Mouse (Mus musculus) erythroblast, embryonic 14.5 days (primary cell): Measurements from ENCODE around the gene Scd4. TPM values are rescaled to one million over a fixed set of nuclear protein-coding genes. Genes with fewer than 3 reads are reported as not detected.

ENCODE experiments used
- H3K27me3 ChIP-seq: 2 replicates; pipeline ENCODE4 v1.6.1; 2012; ENCODE audit warnings: inconsistent platforms; ENCODE audit not compliant: control insufficient read depth
- H3K36me3 ChIP-seq: 2 replicates; pipeline ENCODE4 v1.6.1; 2012; ENCODE audit warnings: mild to moderate bottlenecking, inconsistent platforms; ENCODE audit not compliant: control insufficient read depth
- H3K4me1 ChIP-seq: 2 replicates; pipeline ENCODE4 v1.6.1; 2012; ENCODE audit warnings: inconsistent platforms; ENCODE audit not compliant: control insufficient read depth
- H3K4me3 ChIP-seq: replicated peaks from 2 replicates; pipeline ENCODE3; 2012; ENCODE audit warnings: moderate library complexity, mild to moderate bottlenecking, inconsistent platforms
- H3K9me3 ChIP-seq: 2 replicates; pipeline ENCODE4 v1.6.1; 2012; ENCODE audit warnings: low read length, inconsistent platforms, mixed read lengths; ENCODE audit not compliant: control insufficient read depth
- GATA1 ChIP-seq: IDR thresholded peaks from 2 replicates; pipeline ENCODE4 v1.6.1; 2012; ENCODE audit warnings: low read length, inconsistent platforms, mixed read lengths
- TAL1 ChIP-seq: IDR thresholded peaks from 3 replicates; pipeline ENCODE4 v1.6.1; 2012; ENCODE audit warnings: low read length, inconsistent platforms, mixed read lengths
- polyA plus RNA-seq: library from polyadenylated mRNA; stranded (reverse); fragments of >175 nt; gene quantifications from 2 replicates; pipeline ENCODE4 v1.2.3, GENCODE M21; 2012

The Scd4 gene
- polyA plus RNA-seq, 1 experiment: not detected

- H3K9me3 ChIP-seq: no peaks in the 10 kb centered on the region
- peaks cover 28% of the 10 kb centered on the region for H3K36me3 ChIP-seq
- no peak for TF ChIP-seq GATA1
- peaks cover 26% of the 10 kb centered on the region for H3K4me1 ChIP-seq
- no peak overlapping the region for H3K4me3 ChIP-seq
- H3K27me3 ChIP-seq: no peaks in the 10 kb centered on the region
Observed at GRCm38 (mm10) chr19:44311306-44312006, 21.4 kb upstream of the Scd4 start.

- no peak overlapping the region for H3K4me3 ChIP-seq
- TF ChIP-seq GATA1 (no peak), TAL1 (no peak)
- H3K4me1 ChIP-seq: peaks cover 27% of the 10 kb centered on the region
- no peaks in the 10 kb centered on the region for H3K9me3 ChIP-seq
- peaks cover 23% of the 10 kb centered on the region for H3K36me3 ChIP-seq
- no peaks in the 10 kb centered on the region for H3K27me3 ChIP-seq
Observed at GRCm38 (mm10) chr19:44312007-44312360, 20.9 kb upstream of the Scd4 start.

- no peak for TF ChIP-seq GATA1
- no peak for TF ChIP-seq TAL1
Observed at GRCm38 (mm10) chr19:44313066-44313465, 19.8 kb upstream of the Scd4 start.

GRCm38 (mm10) chr19:44314327-44314759 lies 18.5 kb upstream of the Scd4 start:
- no peak for TF ChIP-seq TAL1
- no peak for TF ChIP-seq GATA1
- Histone ChIP-seq H3K36me3 (peaks cover 2% of the 10 kb centered on the region), H3K9me3 (peaks cover 4% of the 10 kb centered on the region; the same call in 1 of the 2 replicates), H3K4me3 (peak overlapping the region; percentile 59), H3K27me3 (no peaks in the 10 kb centered on the region), H3K4me1 (peaks cover 28% of the 10 kb centered on the region)

More at GRCm38 (mm10) chr19:44313066-44313465, 19.8 kb upstream of the Scd4 start:
- Histone ChIP-seq H3K27me3 (no peaks in the 10 kb centered on the region), H3K4me1 (peaks cover 28% of the 10 kb centered on the region), H3K9me3 (no peaks in the 10 kb centered on the region), H3K36me3 (peaks cover 12% of the 10 kb centered on the region), H3K4me3 (no peak overlapping the region)

GRCm38 (mm10) chr19:44314871-44315414 lies 17.9 kb upstream of the Scd4 start:
- Histone ChIP-seq H3K4me1 (peaks cover 28% of the 10 kb centered on the region), H3K27me3 (no peaks in the 10 kb centered on the region), H3K36me3 (no peaks in the 10 kb centered on the region; the same call in 1 of the 2 replicates), H3K4me3 (peak overlapping the region; percentile 59), H3K9me3 (peaks cover 4% of the 10 kb centered on the region; the same call in 1 of the 2 replicates)
- TF ChIP-seq GATA1 (no peak), TAL1 (no peak)

- Histone ChIP-seq H3K27me3 (no peaks in the 10 kb centered on the region), H3K4me1 (peaks cover 18% of the 10 kb centered on the region), H3K36me3 (no peaks in the 10 kb centered on the region), H3K4me3 (no peak overlapping the region), H3K9me3 (peaks cover 4% of the 10 kb centered on the region; the same call in 1 of the 2 replicates)
- no peak for TF ChIP-seq GATA1
- no peak for TF ChIP-seq TAL1
Observed at GRCm38 (mm10) chr19:44316752-44317315, 16.1 kb upstream of the Scd4 start.

- peaks cover 15% of the 10 kb centered on the region for H3K4me1 ChIP-seq
- no peaks in the 10 kb centered on the region for H3K36me3 ChIP-seq
- TF ChIP-seq TAL1 (no peak), GATA1 (no peak)
- H3K9me3 ChIP-seq: peaks cover 4% of the 10 kb centered on the region; the same call in 1 of the 2 replicates
- H3K4me3 ChIP-seq: no peak overlapping the region
- H3K27me3 ChIP-seq: no peaks in the 10 kb centered on the region
Observed at GRCm38 (mm10) chr19:44317391-44317790, 15.5 kb upstream of the Scd4 start.

GRCm38 (mm10) chr19:44318545-44318944 lies 14.3 kb upstream of the Scd4 start:
- no peaks in the 10 kb centered on the region for H3K36me3 ChIP-seq
- no peak overlapping the region for H3K4me3 ChIP-seq
- peaks cover 4% of the 10 kb centered on the region; the same call in 1 of the 2 replicates for H3K9me3 ChIP-seq
- H3K27me3 ChIP-seq: no peaks in the 10 kb centered on the region
- H3K4me1 ChIP-seq: peaks cover 13% of the 10 kb centered on the region
- TF ChIP-seq TAL1 (no peak), GATA1 (no peak)

GRCm38 (mm10) chr19:44320316-44320715 lies 12.6 kb upstream of the Scd4 start:
- Histone ChIP-seq H3K4me3 (no peak overlapping the region), H3K36me3 (no peaks in the 10 kb centered on the region), H3K4me1 (peaks cover 1% of the 10 kb centered on the region; the same call in 1 of the 2 replicates), H3K9me3 (peaks cover 4% of the 10 kb centered on the region; the same call in 1 of the 2 replicates), H3K27me3 (no peaks in the 10 kb centered on the region)
- TF ChIP-seq TAL1: no peak
- no peak for TF ChIP-seq GATA1
